Mouse (Mus musculus) limb, embryonic 10.5 days (tissue): Measurements from ENCODE around the gene Fads6. TPM values are rescaled to one million over a fixed set of nuclear protein-coding genes. Genes with fewer than 3 reads are reported as not detected.

Experiments
- DNase-seq: peaks from one replicate; pipeline ENCODE4 v3.0.0-alpha.2; 2017; ENCODE audit warnings: low spot score
- H3K27ac ChIP-seq: fragments of 300-500 bp; sonication (generic); 2 replicates; pipeline ENCODE4 v1.5.1; 2016; ENCODE audit warnings: mild to moderate bottlenecking
- H3K27me3 ChIP-seq: fragments of 300-500 bp; sonication (generic); 2 replicates; pipeline ENCODE4 v1.6.1; 2016; ENCODE audit warnings: low read depth, mild to moderate bottlenecking; ENCODE audit not compliant: poor library complexity, severe bottlenecking
- H3K36me3 ChIP-seq: fragments of 300-500 bp; sonication (generic); 2 replicates; pipeline ENCODE4 v1.6.1; 2016; ENCODE audit warnings: mild to moderate bottlenecking, moderate library complexity
- H3K4me1 ChIP-seq: fragments of 300-500 bp; sonication (generic); 2 replicates; pipeline ENCODE4 v1.6.1; 2016
- H3K4me3 ChIP-seq: fragments of 300-500 bp; sonication (generic); 2 replicates; pipeline ENCODE4 v1.5.1; 2016; ENCODE audit warnings: mild to moderate bottlenecking, moderate library complexity
- H3K9me3 ChIP-seq: fragments of 300-500 bp; sonication (generic); replicated peaks from 2 replicates; pipeline ENCODE4 v1.6.1; 2016; ENCODE audit warnings: mild to moderate bottlenecking
- WGBS: fragments of 180-500 bp; shearing (Covaris S2); methylation state at CpG from one replicate; pipeline ENCODE4 v1.1.7; 2016; 5-methylcytosine and 5-hydroxymethylcytosine counted together
- polyA plus RNA-seq: library from polyadenylated mRNA; unstranded; fragments of >200 nt; fragmentation: Nextera tagmentation; extraction: Ambion mirVana; gene quantifications from 2 replicates; pipeline ENCODE4 v1.2.1, GENCODE M21; 2016

Gene Fads6
- polyA plus RNA-seq, 1 experiment from 2014 or later = 0.06 TPM

DNA sequence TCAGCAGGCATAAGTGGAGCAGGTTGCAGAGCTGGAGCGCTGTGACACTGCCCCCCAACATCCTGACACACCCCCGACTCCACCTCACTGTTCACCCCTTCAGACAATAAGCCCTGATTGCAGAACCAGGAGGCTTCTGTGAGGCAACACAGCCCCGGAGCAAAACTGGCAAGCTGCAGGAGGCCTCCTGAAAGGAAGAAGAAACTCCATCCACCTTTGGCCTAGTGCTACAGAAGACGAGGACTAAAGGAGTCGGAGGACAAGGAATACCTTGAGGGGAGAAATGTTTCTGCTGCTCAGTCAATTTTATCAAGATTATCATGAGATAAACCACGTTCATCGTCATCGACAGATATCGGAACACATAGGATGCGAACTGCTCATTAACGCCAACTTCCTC lies 1.5 kb downstream of the Fads6 start:
- Histone ChIP-seq H3K27ac (no peak overlapping the region), H3K4me3 (no peak overlapping the region), H3K4me1 (peaks cover 10% of the 10 kb centered on the region), H3K27me3 (peaks cover 47% of the 10 kb centered on the region), H3K36me3 (no peaks in the 10 kb centered on the region), H3K9me3 (no peaks in the 10 kb centered on the region)
- WGBS = 91% methylated on average over 11 of the region's 11 CpGs
- no peak for DNase-seq

DNA sequence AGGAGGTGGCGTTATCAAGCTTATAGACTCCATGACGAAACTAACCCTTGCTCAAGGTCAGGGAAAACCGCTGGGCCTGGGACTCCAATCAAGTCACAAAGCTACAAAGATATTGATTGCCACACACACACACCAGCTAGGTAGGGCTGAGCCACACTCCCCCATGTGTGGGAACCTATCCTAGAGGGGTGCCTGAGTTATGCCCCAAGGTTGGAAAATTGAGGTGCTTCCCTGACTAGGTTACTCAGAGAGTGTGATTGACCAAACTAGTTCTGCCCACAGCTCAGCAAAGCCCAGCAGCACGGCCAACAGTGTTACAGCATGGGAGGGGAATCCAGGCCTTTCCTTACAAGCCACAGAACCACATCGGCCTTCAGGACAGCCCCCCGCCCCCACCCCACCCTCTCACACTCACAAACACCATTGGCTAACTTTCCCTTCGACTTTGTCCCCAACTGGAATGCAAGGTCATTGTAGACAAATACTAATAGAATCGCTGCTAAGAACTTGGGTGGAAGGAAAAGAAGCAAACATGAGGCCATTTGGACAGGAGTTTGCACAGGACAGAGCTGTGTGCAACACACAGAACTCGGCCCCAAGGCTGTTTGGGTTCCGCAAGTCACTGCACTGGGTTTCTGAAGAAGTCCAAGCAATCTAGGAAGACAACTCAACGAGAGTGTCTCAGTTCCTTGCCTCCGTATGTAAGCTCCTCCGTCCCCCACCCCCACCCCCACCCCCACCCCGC lies 4.7 kb downstream of the Fads6 start:
- 73% methylated on average over 14 of the region's 14 CpGs for WGBS
- peaks cover 10% of the 10 kb centered on the region for H3K4me1 ChIP-seq
- H3K4me3 ChIP-seq = no peak overlapping the region
- H3K27ac ChIP-seq = no peak overlapping the region
- peaks cover 24% of the 10 kb centered on the region for H3K27me3 ChIP-seq
- no peaks in the 10 kb centered on the region for H3K9me3 ChIP-seq
- DNase-seq = no peak
- no peaks in the 10 kb centered on the region for H3K36me3 ChIP-seq

DNA sequence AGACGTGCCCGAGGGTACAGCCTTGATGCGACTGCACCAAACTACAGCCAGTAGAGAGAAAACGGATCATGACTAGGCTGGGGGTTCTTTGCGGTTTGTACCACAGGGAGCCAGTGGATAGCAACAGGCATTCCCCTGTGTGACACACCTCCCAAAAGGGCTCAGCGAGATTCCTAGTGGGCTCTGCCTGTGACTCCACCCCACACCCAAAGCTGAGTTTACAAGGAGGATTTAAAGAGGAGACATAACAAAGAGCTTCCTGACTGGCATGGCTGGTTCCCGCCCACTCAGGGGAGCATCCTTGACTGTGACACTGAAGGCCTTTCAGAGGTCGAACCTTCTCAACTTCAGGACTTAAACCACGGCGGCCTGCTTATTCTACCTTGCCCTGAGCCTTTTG lies 6.0 kb downstream of the Fads6 start:
- Histone ChIP-seq H3K4me3 (no peak overlapping the region), H3K27ac (no peak overlapping the region), H3K27me3 (peaks cover 11% of the 10 kb centered on the region), H3K9me3 (no peaks in the 10 kb centered on the region), H3K36me3 (no peaks in the 10 kb centered on the region), H3K4me1 (no peaks in the 10 kb centered on the region)
- DNase-seq = no peak
- WGBS = 84% methylated on average over 10 of the region's 10 CpGs

DNA sequence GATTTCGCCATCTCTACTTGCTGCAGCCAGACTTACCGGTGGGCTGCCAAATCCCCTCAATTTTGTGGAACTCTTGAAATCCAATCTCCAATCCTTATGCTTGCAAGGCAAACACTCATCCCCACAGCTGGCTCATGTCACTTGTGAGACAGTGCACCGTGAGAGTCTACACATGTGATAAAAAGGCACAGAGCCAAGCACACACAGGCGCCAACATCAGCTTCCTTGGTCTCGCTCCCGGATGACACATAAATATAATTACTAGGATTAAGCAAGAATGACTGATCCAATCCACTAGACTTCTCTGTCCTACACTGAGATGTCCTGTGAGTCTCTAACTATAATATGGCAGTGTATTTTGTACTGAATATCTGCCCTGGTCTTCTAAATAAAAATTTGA lies 6.5 kb downstream of the Fads6 start:
- no peak for DNase-seq
- Histone ChIP-seq H3K4me3 (no peak overlapping the region), H3K4me1 (no peaks in the 10 kb centered on the region), H3K27ac (no peak overlapping the region), H3K36me3 (no peaks in the 10 kb centered on the region), H3K9me3 (no peaks in the 10 kb centered on the region), H3K27me3 (peaks cover 5% of the 10 kb centered on the region)
- WGBS = 94% methylated on average over 6 of the region's 6 CpGs

DNA sequence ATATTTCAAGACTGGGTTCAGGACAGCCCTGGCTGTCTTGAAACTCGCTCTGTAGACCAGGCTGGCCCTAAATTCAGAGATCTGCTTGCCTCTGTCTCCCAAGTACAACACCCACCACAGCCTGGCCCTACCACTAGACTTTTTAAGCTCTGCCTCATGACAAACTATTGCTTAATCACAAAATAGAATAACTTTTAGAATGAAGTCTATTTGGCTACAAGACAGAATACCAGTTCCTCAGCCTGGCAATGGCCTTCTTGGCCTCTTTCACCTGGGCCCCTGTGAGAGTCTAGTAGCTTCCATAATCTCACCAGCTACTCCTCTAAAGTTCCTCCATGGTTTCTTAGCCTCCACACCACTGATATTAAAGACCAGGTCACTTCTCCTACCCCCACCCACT lies 7.1 kb downstream of the Fads6 start:
- H3K36me3 ChIP-seq = no peaks in the 10 kb centered on the region
- H3K27me3 ChIP-seq = no peaks in the 10 kb centered on the region
- H3K4me3 ChIP-seq = no peak overlapping the region
- 90% methylated on average over 1 of the region's 1 CpGs for WGBS
- H3K4me1 ChIP-seq = no peaks in the 10 kb centered on the region
- H3K27ac ChIP-seq = no peak overlapping the region
- DNase-seq = no peak
- H3K9me3 ChIP-seq = no peaks in the 10 kb centered on the region

DNA sequence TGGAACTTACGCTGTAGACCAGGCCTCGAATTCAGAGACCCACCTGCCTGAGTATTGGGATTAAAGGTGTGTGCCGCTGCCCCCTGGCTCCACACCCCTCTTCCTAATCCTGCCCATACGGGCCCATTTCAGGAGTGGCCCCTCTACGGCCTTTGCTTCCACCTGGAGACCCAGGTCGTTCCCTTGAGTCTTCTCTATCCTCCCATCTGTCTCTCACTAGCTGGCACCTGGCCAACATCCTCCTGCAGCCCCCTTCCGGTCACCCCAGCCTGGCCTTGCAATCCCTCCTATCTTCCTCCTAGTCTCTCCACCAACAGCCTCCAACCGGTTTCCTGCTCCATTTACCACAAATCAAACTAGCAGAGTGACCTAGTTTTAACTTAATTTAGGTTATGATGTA lies 7.6 kb downstream of the Fads6 start:
- WGBS = 87% methylated on average over 8 of the region's 8 CpGs
- Histone ChIP-seq H3K27me3 (no peaks in the 10 kb centered on the region), H3K4me3 (no peak overlapping the region), H3K36me3 (no peaks in the 10 kb centered on the region), H3K27ac (no peak overlapping the region), H3K4me1 (no peaks in the 10 kb centered on the region), H3K9me3 (no peaks in the 10 kb centered on the region)
- no peak for DNase-seq

DNA sequence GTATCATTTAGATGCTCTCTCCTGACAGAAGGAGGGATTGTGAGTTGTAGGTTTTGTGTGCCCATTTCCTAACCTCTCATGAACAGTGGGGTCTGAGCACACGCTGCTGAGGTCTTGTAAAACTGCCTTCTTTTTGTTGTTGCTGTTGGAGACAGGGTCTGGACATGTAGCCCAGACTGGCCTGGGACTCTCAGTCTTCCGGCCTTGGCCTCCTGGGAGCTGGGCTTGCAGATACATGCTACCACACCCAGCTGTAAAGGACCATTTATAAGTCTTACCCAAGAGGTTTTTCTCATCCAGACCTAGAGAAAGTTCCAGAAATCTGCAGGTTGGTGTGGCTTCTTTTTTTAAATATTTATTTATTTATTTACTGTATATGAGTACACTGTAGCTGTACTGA lies 9.2 kb downstream of the Fads6 start:
- DNase-seq = no peak
- no peak overlapping the region for H3K27ac ChIP-seq
- H3K27me3 ChIP-seq = no peaks in the 10 kb centered on the region; the same call in 1 of the 2 replicates
- 0 out of 2 replicates have a peak, but pooled peaks cover 3% of the 10 kb centered on the region for H3K4me1 ChIP-seq
- WGBS = 87% methylated on average over 2 of the region's 2 CpGs
- H3K4me3 ChIP-seq = no peak overlapping the region
- no peaks in the 10 kb centered on the region for H3K36me3 ChIP-seq
- H3K9me3 ChIP-seq = no peaks in the 10 kb centered on the region

DNA sequence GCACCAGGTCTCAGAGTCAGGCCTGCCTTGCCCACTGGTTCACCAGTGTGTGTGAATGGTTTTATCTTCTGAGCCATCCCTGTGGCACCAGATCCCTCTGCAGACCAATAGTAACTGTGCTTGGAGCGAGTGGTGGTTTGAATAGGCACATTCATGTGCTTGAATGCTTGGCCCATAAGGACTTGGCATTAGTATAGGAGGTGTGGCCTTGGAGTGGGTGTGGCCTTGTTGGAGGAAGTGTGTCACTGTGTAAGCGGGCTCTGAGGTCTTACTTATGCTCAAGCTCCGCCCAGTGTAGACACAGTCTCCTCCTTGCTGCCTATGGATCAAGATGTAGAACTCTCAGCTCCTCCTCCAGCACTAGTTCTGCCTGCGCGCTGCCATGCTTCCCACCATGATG lies 10.1 kb downstream of the Fads6 start:
- no peak overlapping the region for H3K4me3 ChIP-seq
- 88% methylated on average over 5 of the region's 5 CpGs for WGBS

DNA sequence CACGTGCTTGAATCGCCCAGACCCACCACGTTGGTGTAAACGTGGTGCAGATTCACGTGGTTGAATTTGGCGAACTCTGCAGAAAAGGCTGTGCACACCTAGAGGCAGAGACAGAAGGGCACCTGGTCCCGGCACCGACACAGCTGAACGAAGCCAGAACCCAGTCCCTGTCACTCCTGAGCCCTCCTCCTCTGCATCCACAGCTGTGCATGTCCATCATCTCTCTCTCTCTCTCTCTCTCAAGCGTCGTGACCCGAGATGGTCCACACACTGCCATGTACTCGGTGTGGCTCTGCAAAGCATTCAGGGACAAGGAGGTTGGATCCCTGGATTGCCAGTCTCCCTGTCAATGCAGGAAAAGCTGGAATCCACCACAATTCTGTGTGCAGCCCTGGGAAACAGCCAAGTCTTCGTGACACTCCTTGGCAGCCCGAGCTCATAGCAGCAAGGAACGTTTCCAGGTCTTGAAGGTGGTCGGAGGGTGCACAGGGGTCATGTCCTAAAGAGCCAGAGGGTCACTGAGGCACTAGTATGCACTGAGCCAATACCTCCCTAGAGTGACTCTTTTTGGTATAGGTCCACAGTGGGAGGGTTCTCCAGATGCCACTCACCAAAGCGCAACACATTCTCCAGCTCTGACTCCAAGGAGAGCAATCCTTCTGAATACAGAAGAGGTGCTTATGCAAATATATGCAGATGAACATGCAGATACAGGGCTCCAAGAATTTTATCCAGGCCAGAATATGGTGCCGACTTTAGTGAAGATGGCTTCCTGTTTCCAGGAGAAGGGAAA lies 11.1 kb downstream of the Fads6 start:
- H3K4me1 ChIP-seq = peaks cover 6% of the 10 kb centered on the region; the same call in 1 of the 2 replicates
- H3K4me3 ChIP-seq = no peak overlapping the region
- H3K36me3 ChIP-seq = no peaks in the 10 kb centered on the region
- 81% methylated on average over 19 of the region's 19 CpGs for WGBS
- no peak for DNase-seq
- H3K9me3 ChIP-seq = no peaks in the 10 kb centered on the region
- no peaks in the 10 kb centered on the region; the same call in 1 of the 2 replicates for H3K27me3 ChIP-seq
- H3K27ac ChIP-seq = no peak overlapping the region

More for the DNA sequence above, 10.1 kb downstream of the Fads6 start:
- no peak for DNase-seq
- Histone ChIP-seq H3K27ac (no peak overlapping the region), H3K4me1 (0 out of 2 replicates have a peak, but pooled peaks cover 3% of the 10 kb centered on the region), H3K9me3 (no peaks in the 10 kb centered on the region), H3K36me3 (no peaks in the 10 kb centered on the region), H3K27me3 (no peaks in the 10 kb centered on the region; the same call in 1 of the 2 replicates)

DNA sequence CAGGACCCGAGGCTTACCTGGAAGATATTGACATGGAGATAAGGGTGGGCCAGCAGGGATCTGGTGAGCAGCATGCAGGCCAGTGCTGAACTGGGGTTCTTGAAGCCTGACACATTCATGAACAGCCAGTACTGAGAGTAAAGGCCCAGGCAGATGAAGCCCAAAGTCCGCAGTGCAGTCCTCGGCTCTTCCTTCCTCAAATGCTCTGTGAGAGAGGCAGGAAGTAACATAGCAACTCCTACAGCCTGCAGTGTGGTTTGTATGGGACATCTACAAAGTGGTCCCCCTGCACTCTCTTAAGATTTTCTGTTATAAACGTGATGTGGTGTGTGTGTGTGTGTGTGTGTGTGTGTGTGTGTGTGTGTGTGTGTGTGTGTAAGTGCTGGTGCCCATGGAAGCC lies 12.2 kb downstream of the Fads6 start:
- H3K4me3 ChIP-seq = no peak overlapping the region
- no peak for DNase-seq
- WGBS = 73% methylated on average over 4 of the region's 4 CpGs
- no peaks in the 10 kb centered on the region; the same call in 1 of the 2 replicates for H3K27me3 ChIP-seq
- no peak overlapping the region for H3K27ac ChIP-seq
- H3K9me3 ChIP-seq = no peaks in the 10 kb centered on the region
- no peaks in the 10 kb centered on the region for H3K36me3 ChIP-seq
- peaks cover 6% of the 10 kb centered on the region; the same call in 1 of the 2 replicates for H3K4me1 ChIP-seq

DNA sequence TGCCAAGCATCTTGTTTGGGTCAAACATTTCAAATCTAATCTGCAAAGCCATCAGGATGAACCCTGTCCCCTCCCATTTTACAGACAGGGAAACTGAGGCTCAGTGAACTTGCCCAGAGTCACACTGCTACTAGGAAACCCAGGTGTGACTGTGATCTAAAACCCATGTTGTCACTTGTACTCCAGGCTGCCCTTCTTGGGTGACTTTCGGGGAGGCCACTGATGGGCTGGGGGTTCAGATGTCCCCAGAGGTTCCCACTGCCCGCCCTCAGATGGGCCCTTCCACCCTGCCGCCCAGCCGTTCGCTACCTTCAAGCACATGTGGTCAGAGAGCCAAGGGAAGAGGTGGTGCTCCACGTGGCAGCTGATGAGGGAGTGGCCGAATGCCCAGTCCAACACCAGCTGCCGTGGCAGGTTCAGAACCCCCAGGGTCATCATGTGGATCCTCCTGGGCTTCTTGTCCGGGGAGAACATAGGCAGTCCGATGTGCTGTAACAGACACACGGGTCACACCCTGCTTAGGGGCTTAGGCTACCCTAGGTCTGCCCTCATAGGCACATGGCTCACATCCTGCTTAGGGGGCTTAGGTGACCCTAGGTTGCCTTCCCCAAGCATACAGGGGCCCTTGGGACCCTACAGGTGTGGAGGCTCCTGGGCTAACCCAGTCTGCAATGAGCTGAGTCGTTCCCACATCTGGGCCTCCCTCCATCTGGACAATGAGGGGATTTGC lies 13.4 kb downstream of the Fads6 start:
- no peaks in the 10 kb centered on the region for H3K36me3 ChIP-seq
- H3K27me3 ChIP-seq = no peaks in the 10 kb centered on the region; the same call in 1 of the 2 replicates
- 84% methylated on average over 12 of the region's 12 CpGs for WGBS
- no peak overlapping the region for H3K4me3 ChIP-seq
- H3K27ac ChIP-seq = no peak overlapping the region
- no peak for DNase-seq
- peaks cover 6% of the 10 kb centered on the region; the same call in 1 of the 2 replicates for H3K4me1 ChIP-seq
- H3K9me3 ChIP-seq = no peaks in the 10 kb centered on the region

DNA sequence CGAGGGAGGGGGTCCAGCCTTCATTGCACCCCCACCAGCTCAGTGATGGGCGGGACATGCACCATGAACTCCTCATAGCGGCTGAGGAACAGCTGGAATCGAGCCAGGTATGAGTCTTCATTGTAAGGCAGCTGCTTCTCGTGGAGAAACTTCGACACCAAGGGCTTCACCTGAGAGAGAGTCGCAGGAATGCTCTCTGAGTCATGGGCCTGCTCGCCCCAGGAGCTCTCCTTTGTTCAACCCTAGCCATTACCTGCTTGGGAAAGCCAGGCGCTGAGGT lies 14.0 kb downstream of the Fads6 start:
- no peak for DNase-seq
- no peak overlapping the region for H3K27ac ChIP-seq
- no peaks in the 10 kb centered on the region for H3K9me3 ChIP-seq
- H3K4me3 ChIP-seq = no peak overlapping the region
- 73% methylated on average over 9 of the region's 9 CpGs for WGBS
- no peaks in the 10 kb centered on the region; the same call in 1 of the 2 replicates for H3K27me3 ChIP-seq
- H3K4me1 ChIP-seq = peaks cover 6% of the 10 kb centered on the region; the same call in 1 of the 2 replicates
- no peaks in the 10 kb centered on the region for H3K36me3 ChIP-seq
